Mouse (Mus musculus) intestine, postnatal 0 days (tissue): ENCODE data around the gene Ninj1. TPM values are rescaled to one million over a fixed set of nuclear protein-coding genes. Genes with fewer than 3 reads are reported as not detected.

ENCODE experiments used
- ATAC-seq: fragments of 200-750 bp; cut with Nextera tagmentation; 2 replicates; pipeline ENCODE4 v1.8.0; 2017; ENCODE audit warnings: mild to moderate bottlenecking, moderate TSS enrichment, moderate library complexity
- H3K27ac ChIP-seq: fragments of 300-500 bp; sonication (generic); 2 replicates; pipeline ENCODE4 v1.5.1; 2014; ENCODE audit warnings: mild to moderate bottlenecking, low read depth, low read length, moderate library complexity
- H3K27me3 ChIP-seq: fragments of 300-500 bp; sonication (generic); replicated peaks from 2 replicates; pipeline ENCODE4 v1.6.1; 2014; ENCODE audit warnings: low read length, mixed read lengths; ENCODE audit not compliant: control insufficient read depth, insufficient read depth
- H3K36me3 ChIP-seq: fragments of 300-500 bp; sonication (generic); 2 replicates; pipeline ENCODE4 v1.6.1; 2014; ENCODE audit warnings: mild to moderate bottlenecking, moderate library complexity; ENCODE audit not compliant: control insufficient read depth, insufficient read depth
- H3K4me1 ChIP-seq: fragments of 300-500 bp; sonication (generic); replicated peaks from 2 replicates; pipeline ENCODE4 v1.6.1; 2014; ENCODE audit warnings: antibody characterized with exemption, low read length, mixed read lengths; ENCODE audit not compliant: control insufficient read depth, insufficient read depth
- H3K4me2 ChIP-seq: fragments of 300-500 bp; sonication (generic); replicated peaks from 2 replicates; pipeline ENCODE4 v1.6.1; 2014; ENCODE audit warnings: low read depth, mild to moderate bottlenecking, moderate library complexity
- H3K4me3 ChIP-seq: fragments of 300-500 bp; sonication (generic); 2 replicates; pipeline ENCODE4 v1.5.1; 2014; ENCODE audit warnings: low read depth, low read length
- H3K9ac ChIP-seq: fragments of 300-500 bp; sonication (generic); 2 replicates; pipeline ENCODE4 v1.6.1; 2014; ENCODE audit warnings: mild to moderate bottlenecking, low read depth, low read length
- H3K9me3 ChIP-seq: fragments of 300-500 bp; sonication (generic); 2 replicates; pipeline ENCODE4 v1.6.1; 2016; ENCODE audit warnings: mixed run types; ENCODE audit not compliant: control insufficient read depth
- CTCF ChIP-seq: sonication (generic); IDR thresholded peaks from 2 replicates; pipeline ENCODE4 v1.5.1; 2016; ENCODE audit warnings: low read depth, mild to moderate bottlenecking, control low read depth, antibody characterized with exemption, moderate library complexity
- WGBS: fragments of 180-500 bp; shearing (Covaris S2); extraction: QIAGEN DNeasy Blood & Tissue Kit; methylation state at CpG from one replicate; pipeline ENCODE4 v1.1.7; 2014; 5-methylcytosine and 5-hydroxymethylcytosine counted together
- polyA plus RNA-seq: library from polyadenylated mRNA; unstranded; fragments of >200 nt; fragmentation: Nextera tagmentation; extraction: Ambion mirVana; gene quantifications from 2 replicates; pipeline ENCODE4 v1.2.1, GENCODE M21; 2015

Ninj1 gene
- polyA plus RNA-seq, 1 experiment from 2014 or later: 108 TPM

- Histone ChIP-seq H3K27me3 (no peaks in the 10 kb centered on the region), H3K27ac (no peak overlapping the region), H3K9ac (no peak overlapping the region), H3K4me2 (no peak overlapping the region), H3K4me1 (no peaks in the 10 kb centered on the region; the same call in 1 of the 2 replicates), H3K4me3 (no peak overlapping the region), H3K36me3 (peaks cover 35% of the 10 kb centered on the region), H3K9me3 (no peaks in the 10 kb centered on the region)
- ATAC-seq: no peak
- WGBS: 74% methylated on average over 5 of the region's 5 CpGs
- no peak for TF ChIP-seq CTCF
Observed at GRCm38 (mm10) chr13:49196211-49196610, 8.9 kb downstream of the Ninj1 start.

GRCm38 (mm10) chr13:49196766-49197165 lies 9.5 kb downstream of the Ninj1 start:
- no peak for ATAC-seq
- Histone ChIP-seq H3K27me3 (no peaks in the 10 kb centered on the region), H3K36me3 (peaks cover 35% of the 10 kb centered on the region), H3K9ac (no peak overlapping the region), H3K9me3 (no peaks in the 10 kb centered on the region), H3K4me3 (no peak overlapping the region), H3K27ac (no peak overlapping the region), H3K4me1 (no peaks in the 10 kb centered on the region; the same call in 1 of the 2 replicates), H3K4me2 (no peak overlapping the region)
- no peak for TF ChIP-seq CTCF
- WGBS: 71% methylated on average over 6 of the region's 6 CpGs

GRCm38 (mm10) chr13:49198734-49199133 lies 11.4 kb downstream of the Ninj1 start:
- Histone ChIP-seq H3K9ac (no peak overlapping the region), H3K36me3 (peaks cover 46% of the 10 kb centered on the region), H3K27ac (no peak overlapping the region), H3K4me3 (no peak overlapping the region), H3K4me1 (no peaks in the 10 kb centered on the region), H3K4me2 (no peak overlapping the region), H3K27me3 (no peaks in the 10 kb centered on the region), H3K9me3 (no peaks in the 10 kb centered on the region)
- no peak for TF ChIP-seq CTCF
- 94% methylated on average over 9 of the region's 9 CpGs for WGBS
- ATAC-seq: no peak

GRCm38 (mm10) chr13:49199891-49200290 lies 12.6 kb downstream of the Ninj1 start:
- Histone ChIP-seq H3K36me3 (peaks cover 53% of the 10 kb centered on the region), H3K4me2 (no peak overlapping the region), H3K9me3 (no peaks in the 10 kb centered on the region), H3K9ac (no peak overlapping the region), H3K27ac (no peak overlapping the region), H3K4me3 (no peak overlapping the region), H3K27me3 (no peaks in the 10 kb centered on the region), H3K4me1 (no peaks in the 10 kb centered on the region)
- WGBS: 91% methylated on average over 7 of the region's 7 CpGs
- TF ChIP-seq CTCF: no peak
- ATAC-seq: no peak

GRCm38 (mm10) chr13:49200688-49201087 lies 13.4 kb downstream of the Ninj1 start:
- Histone ChIP-seq H3K4me1 (no peaks in the 10 kb centered on the region), H3K36me3 (peaks cover 49% of the 10 kb centered on the region), H3K27me3 (no peaks in the 10 kb centered on the region), H3K4me3 (no peak overlapping the region), H3K9ac (no peak overlapping the region), H3K9me3 (no peaks in the 10 kb centered on the region), H3K27ac (no peak overlapping the region), H3K4me2 (no peak overlapping the region)
- ATAC-seq: no peak
- 79% methylated on average over 13 of the region's 13 CpGs for WGBS
- TF ChIP-seq CTCF: no peak

- 92% methylated on average over 7 of the region's 7 CpGs for WGBS
Observed at GRCm38 (mm10) chr13:49202556-49202955, 15.3 kb downstream of the Ninj1 start.

More at GRCm38 (mm10) chr13:49202556-49202955, 15.3 kb downstream of the Ninj1 start:
- Histone ChIP-seq H3K27ac (no peak overlapping the region), H3K27me3 (no peaks in the 10 kb centered on the region), H3K4me1 (no peaks in the 10 kb centered on the region), H3K36me3 (peaks cover 47% of the 10 kb centered on the region), H3K9me3 (no peaks in the 10 kb centered on the region), H3K4me3 (no peak overlapping the region), H3K4me2 (no peak overlapping the region), H3K9ac (no peak overlapping the region)
- no peak for ATAC-seq
- no peak for TF ChIP-seq CTCF
